Mouse (Mus musculus): ENCODE data around the gene Mroh7. TPM values are rescaled to one million over a fixed set of nuclear protein-coding genes. Genes with fewer than 3 reads are reported as not detected.
A peak's percentile ranks its signal among the peaks of the same experiment; 100 is the strongest.
"Not testable (repeated sequence)": the region's sequence is repeated elsewhere in the genome, so short reads cannot be mapped to it uniquely, and the experiment has no call there.

The Mroh7 gene
- polyA plus RNA-seq, 1 experiment: not detected

GRCm38 (mm10) chr4:106747001-106747580 is 16.4 kb upstream of the Mroh7 start:
- no peak for TF ChIP-seq POLR2A (IDR thresholded peaks at IDR 0.05; ENCODE audit: low read depth, low read length)
- TF ChIP-seq CTCF (IDR thresholded peaks at IDR 0.05; ENCODE audit: borderline replicate concordance, insufficient read depth, low read length): no peak
- H3K27ac ChIP-seq (ENCODE audit: insufficient read depth, low read length): no peak overlapping the region

GRCm38 (mm10) chr4:106745862-106746261 is 15.1 kb upstream of the Mroh7 start:
- no peak overlapping the region for H3K4me3 ChIP-seq (ENCODE audit: insufficient read depth, low read length)
- no peak for TF ChIP-seq POLR2A (IDR thresholded peaks at IDR 0.05; ENCODE audit: low read depth, low read length)
- no peak for TF ChIP-seq CTCF (IDR thresholded peaks at IDR 0.05; ENCODE audit: borderline replicate concordance, insufficient read depth, low read length)
- H3K4me1 ChIP-seq (ENCODE audit: control insufficient read depth, insufficient read depth, low read length): no peaks in the 10 kb centered on the region
- H3K27ac ChIP-seq (ENCODE audit: insufficient read depth, low read length): no peak overlapping the region

More at GRCm38 (mm10) chr4:106747001-106747580, 16.4 kb upstream of the Mroh7 start:
- Histone ChIP-seq H3K4me1 (ENCODE audit: control insufficient read depth, insufficient read depth, low read length) (no peaks in the 10 kb centered on the region), H3K4me3 (ENCODE audit: insufficient read depth, low read length) (no peak overlapping the region)

- no peak overlapping the region for H3K4me3 ChIP-seq (ENCODE audit: insufficient read depth, low read length)
- no peak for TF ChIP-seq CTCF (IDR thresholded peaks at IDR 0.05; ENCODE audit: borderline replicate concordance, insufficient read depth, low read length)
- TF ChIP-seq POLR2A (IDR thresholded peaks at IDR 0.05; ENCODE audit: low read depth, low read length): no peak
- H3K4me1 ChIP-seq (ENCODE audit: control insufficient read depth, insufficient read depth, low read length): no peaks in the 10 kb centered on the region
- no peak overlapping the region for H3K27ac ChIP-seq (ENCODE audit: insufficient read depth, low read length)
These were observed 7.2 kb upstream of the Mroh7 start for GRCm38 (mm10) chr4:106737904-106738303.

GRCm38 (mm10) chr4:106736884-106737283 is 6.2 kb upstream of the Mroh7 start:
- not testable (repeated sequence) for H3K27ac ChIP-seq (ENCODE audit: insufficient read depth, low read length); H3K4me3 ChIP-seq (ENCODE audit: insufficient read depth, low read length); H3K4me1 ChIP-seq (ENCODE audit: control insufficient read depth, insufficient read depth, low read length)

GRCm38 (mm10) chr4:106733636-106734035 is 2.9 kb upstream of the Mroh7 start, which contains the start of gene Fam151a:
Gene Fam151a, plus strand, starts transcription at chr4:106733889.
- H3K4me1 ChIP-seq (ENCODE audit: control insufficient read depth, insufficient read depth, low read length): no peaks in the 10 kb centered on the region
- H3K27ac ChIP-seq (ENCODE audit: insufficient read depth, low read length): no peak within 1 kb of the TSS
- no peak for TF ChIP-seq CTCF (IDR thresholded peaks at IDR 0.05; ENCODE audit: borderline replicate concordance, insufficient read depth, low read length)
- TF ChIP-seq POLR2A (IDR thresholded peaks at IDR 0.05; ENCODE audit: low read depth, low read length): no peak
- H3K4me3 ChIP-seq (ENCODE audit: insufficient read depth, low read length): no peak within 1 kb of the TSS

- H3K4me3 ChIP-seq (ENCODE audit: insufficient read depth, low read length): no peak overlapping the region
- H3K4me1 ChIP-seq (ENCODE audit: control insufficient read depth, insufficient read depth, low read length): no peaks in the 10 kb centered on the region
- no peak for TF ChIP-seq CTCF (IDR thresholded peaks at IDR 0.05; ENCODE audit: borderline replicate concordance, insufficient read depth, low read length)
- no peak for TF ChIP-seq POLR2A (IDR thresholded peaks at IDR 0.05; ENCODE audit: low read depth, low read length)
- no peak overlapping the region for H3K27ac ChIP-seq (ENCODE audit: insufficient read depth, low read length)
These were observed 10.1 kb downstream of the Mroh7 start for GRCm38 (mm10) chr4:106720631-106721030.

- TF ChIP-seq CTCF (IDR thresholded peaks at IDR 0.05; ENCODE audit: borderline replicate concordance, insufficient read depth, low read length) (no peak), POLR2A (IDR thresholded peaks at IDR 0.05; ENCODE audit: low read depth, low read length) (no peak)
- Histone ChIP-seq H3K4me1 (ENCODE audit: control insufficient read depth, insufficient read depth, low read length) (no peaks in the 10 kb centered on the region), H3K4me3 (ENCODE audit: insufficient read depth, low read length) (no peak overlapping the region), H3K27ac (ENCODE audit: insufficient read depth, low read length) (no peak overlapping the region)
These were observed 17.1 kb downstream of the Mroh7 start for GRCm38 (mm10) chr4:106713622-106714021.

GRCm38 (mm10) chr4:106708408-106708807 is 22.3 kb downstream of the Mroh7 start:
- Histone ChIP-seq H3K27ac (ENCODE audit: insufficient read depth, low read length) (no peak overlapping the region), H3K4me3 (ENCODE audit: insufficient read depth, low read length) (no peak overlapping the region)
- TF ChIP-seq POLR2A (IDR thresholded peaks at IDR 0.05; ENCODE audit: low read depth, low read length) (no peak), CTCF (IDR thresholded peaks at IDR 0.05; ENCODE audit: borderline replicate concordance, insufficient read depth, low read length) (peak; percentile 96)

GRCm38 (mm10) chr4:106707957-106708356 is 22.8 kb downstream of the Mroh7 start:
- Histone ChIP-seq H3K27ac (ENCODE audit: insufficient read depth, low read length) (no peak overlapping the region), H3K4me1 (ENCODE audit: control insufficient read depth, insufficient read depth, low read length) (no peaks in the 10 kb centered on the region), H3K4me3 (ENCODE audit: insufficient read depth, low read length) (no peak overlapping the region)
- TF ChIP-seq POLR2A (IDR thresholded peaks at IDR 0.05; ENCODE audit: low read depth, low read length): no peak

More at GRCm38 (mm10) chr4:106708408-106708807, 22.3 kb downstream of the Mroh7 start:
- no peaks in the 10 kb centered on the region for H3K4me1 ChIP-seq (ENCODE audit: control insufficient read depth, insufficient read depth, low read length)

- no peak for TF ChIP-seq POLR2A (IDR thresholded peaks at IDR 0.05; ENCODE audit: low read depth, low read length)
- TF ChIP-seq CTCF (IDR thresholded peaks at IDR 0.05; ENCODE audit: borderline replicate concordance, insufficient read depth, low read length): no peak
- H3K4me1 ChIP-seq (ENCODE audit: control insufficient read depth, insufficient read depth, low read length): no peaks in the 10 kb centered on the region
- no peak overlapping the region for H3K4me3 ChIP-seq (ENCODE audit: insufficient read depth, low read length)
- H3K27ac ChIP-seq (ENCODE audit: insufficient read depth, low read length): no peak overlapping the region
These were observed 25.5 kb downstream of the Mroh7 start for GRCm38 (mm10) chr4:106705096-106705665.

Data from embryonic fibroblast, embryonic 13.5 days (primary cell).